In the genomic region with DNA sequence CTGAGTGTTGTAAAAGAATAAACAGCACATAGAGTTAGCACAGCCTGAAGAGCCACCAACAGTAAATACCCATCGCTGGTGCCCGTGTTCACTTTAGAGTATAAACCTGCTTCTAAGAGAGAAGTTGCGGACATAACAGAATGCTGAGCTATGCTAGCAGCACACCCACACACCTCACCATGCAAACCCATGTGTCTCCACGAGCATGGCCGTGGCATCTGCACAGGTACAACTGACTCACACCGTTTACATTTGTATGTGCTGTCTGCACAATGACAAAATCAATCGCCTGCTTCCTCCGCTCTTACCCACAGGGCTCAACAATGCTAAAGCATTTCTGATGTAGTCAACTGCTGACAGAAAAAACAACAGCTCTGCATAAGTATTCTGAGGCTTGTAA, we compare ENCODE assay signal across 25 mouse cellular contexts.
"Had no signal": no experiment of that assay in that cellular context is flagged by ENCODE, and none has a peak within 500 bp of the region (broad histone marks: within the 10 kb centered on the region; RNA-seq: fewer than 3 reads in every experiment).

No protein-coding gene starts in this region.

- H3K9ac ChIP-seq: limb, embryonic 13.5 days; liver, embryonic 12.5 days; liver, embryonic 15.5 days; lung, embryonic 15.5 days; midbrain, embryonic 13.5 days; neural tube, embryonic 13.5 days; stomach, embryonic 15.5 days had no signal

- H3K27ac ChIP-seq: kidney, postnatal 0 days; layer of hippocampus, adult 2 months; limb, embryonic 10.5 days; limb, embryonic 13.5 days; liver, embryonic 12.5 days; liver, embryonic 15.5 days; lung, embryonic 15.5 days; midbrain, embryonic 10.5 days; midbrain, embryonic 13.5 days; neural tube, embryonic 13.5 days; stomach, embryonic 15.5 days had no signal

- H3K36me3 ChIP-seq: limb, embryonic 10.5 days; limb, embryonic 13.5 days; liver, embryonic 12.5 days; liver, embryonic 15.5 days; lung, embryonic 15.5 days; midbrain, embryonic 10.5 days; midbrain, embryonic 13.5 days; neural tube, embryonic 13.5 days; stomach, embryonic 15.5 days had no signal

- H3K4me3 ChIP-seq: layer of hippocampus, adult 2 months; limb, embryonic 10.5 days; limb, embryonic 13.5 days; liver, embryonic 12.5 days; liver, embryonic 15.5 days; lung, embryonic 15.5 days; megakaryocyte, embryonic 14.5 days; midbrain, embryonic 10.5 days; midbrain, embryonic 13.5 days; myocyte; neural tube, embryonic 13.5 days; stomach, embryonic 15.5 days had no signal

- H3K4me2 ChIP-seq: limb, embryonic 13.5 days; liver, embryonic 12.5 days; liver, embryonic 15.5 days; lung, embryonic 15.5 days; midbrain, embryonic 13.5 days; neural tube, embryonic 13.5 days; stomach, embryonic 15.5 days had no signal

- H3K4me1 ChIP-seq: liver, embryonic 15.5 days; midbrain, embryonic 13.5 days; neural tube, embryonic 13.5 days; stomach, embryonic 15.5 days had no signal

- ATAC-seq: intestine, postnatal 0 days; liver, embryonic 12.5 days; midbrain, embryonic 13.5 days; midbrain, embryonic 16.5 days had no signal

- DNase-seq: kidney, adult 2 months; kidney, postnatal 25 days; layer of hippocampus, adult 9-11 months; liver; lung, adult 18-20 months; lung, postnatal 10 days; lung, postnatal 36 days; retina, postnatal 1 day; spleen, adult 18-20 months; thymus, postnatal 25 days had no signal

- H3K27me3 ChIP-seq: liver, embryonic 12.5 days; liver, embryonic 15.5 days; lung, embryonic 15.5 days; megakaryocyte, embryonic 14.5 days; midbrain, embryonic 13.5 days; neural tube, embryonic 13.5 days; stomach, embryonic 15.5 days had no signal

- H3K9me3 ChIP-seq: limb, embryonic 10.5 days; limb, embryonic 13.5 days; liver, embryonic 12.5 days; liver, embryonic 15.5 days; lung, embryonic 15.5 days; megakaryocyte, embryonic 14.5 days; midbrain, embryonic 10.5 days; neural tube, embryonic 13.5 days; stomach, embryonic 15.5 days had no signal
